In genomic region chr6:134111599-134111998, GRCm38 (mm10) we compare ENCODE assay signal across 30 mouse cellular contexts.
DNase-seq lines count a peak whose midpoint lies in the region; ATAC-seq and TF ChIP-seq lines count a peak whose summit lies in the region.
"Had no signal": no experiment of that assay in that cellular context is flagged by ENCODE, and none has a peak within 500 bp of the region (broad histone marks: within the 10 kb centered on the region; RNA-seq: fewer than 3 reads in every experiment).

No protein-coding gene starts in this region.

- no peak overlapping the region for H3K9ac ChIP-seq in intestine, embryonic 15.5 days
- H3K9ac ChIP-seq in stomach, embryonic 14.5 days (replicated peaks; ENCODE audit: low read depth, low read length) = no peak overlapping the region
- no peak overlapping the region for H3K9ac ChIP-seq in neural tube, embryonic 15.5 days (replicated peaks)
- H3K9ac ChIP-seq: embryonic facial prominence, embryonic 12.5 days; hindbrain, embryonic 13.5 days; liver, embryonic 15.5 days; lung, embryonic 15.5 days; neural tube, embryonic 12.5 days had no signal

- no peak for TF ChIP-seq POLR2A in kidney, adult 2 months (IDR thresholded peaks at IDR 0.05; ENCODE audit: low read depth, low read length)

- H3K36me3 ChIP-seq in kidney, adult 2 months (ENCODE audit: control insufficient read depth, insufficient read depth, low read length) = no peaks in the 10 kb centered on the region
- H3K36me3 ChIP-seq in intestine, embryonic 15.5 days = no peaks in the 10 kb centered on the region
- no peaks in the 10 kb centered on the region; the same call in 1 of the 2 replicates for H3K36me3 ChIP-seq in stomach, embryonic 14.5 days (ENCODE audit: control insufficient read depth, insufficient read depth, low read length)
- H3K36me3 ChIP-seq in neural tube, embryonic 15.5 days = no peaks in the 10 kb centered on the region
- H3K36me3 ChIP-seq: liver, embryonic 15.5 days had no signal

- peaks cover 3% of the 10 kb centered on the region; the same call in 1 of the 2 replicates for H3K4me1 ChIP-seq in kidney, adult 2 months (ENCODE audit: control insufficient read depth, insufficient read depth, low read length)
- H3K4me1 ChIP-seq in intestine, embryonic 15.5 days (replicated peaks) = peaks cover 7% of the 10 kb centered on the region
- H3K4me1 ChIP-seq in stomach, embryonic 14.5 days (ENCODE audit: control insufficient read depth, insufficient read depth, low read length) = 0 out of 2 replicates have a peak, but pooled peaks cover 2% of the 10 kb centered on the region
- 0 out of 2 replicates have a peak, but pooled peaks cover 3% of the 10 kb centered on the region for H3K4me1 ChIP-seq in neural tube, embryonic 15.5 days
- H3K4me1 ChIP-seq: neural tube, embryonic 12.5 days had no signal

- ATAC-seq in intestine, embryonic 15.5 days = peak; percentile 95
- peak; percentile 56; the same call in 1 of the 2 replicates for ATAC-seq in stomach, embryonic 14.5 days (ENCODE audit: insufficient number of reproducible peaks, insufficient read depth, low FRiP score, low read depth)
- no peak for ATAC-seq in frontal cortex, adult (ENCODE audit: low TSS enrichment)
- ATAC-seq in neural tube, embryonic 15.5 days (ENCODE audit: low FRiP score) = no peak
- ATAC-seq: forebrain, embryonic 16.5 days had no signal

- no peak overlapping the region for H3K4me2 ChIP-seq in intestine, embryonic 15.5 days (replicated peaks)
- H3K4me2 ChIP-seq in stomach, embryonic 14.5 days (replicated peaks; ENCODE audit: low read depth, low read length) = no peak overlapping the region
- H3K4me2 ChIP-seq in neural tube, embryonic 15.5 days = no peak overlapping the region
- H3K4me2 ChIP-seq: embryonic facial prominence, embryonic 12.5 days; heart, embryonic 11.5 days; hindbrain, embryonic 13.5 days; liver, embryonic 15.5 days; lung, embryonic 15.5 days; midbrain, embryonic 11.5 days; neural tube, embryonic 12.5 days had no signal

- TF ChIP-seq CTCF in kidney, adult 2 months (conservative IDR thresholded peaks at IDR 0.05; ENCODE audit: insufficient read depth, insufficient read length, low read depth, low read length) = no peak

- H3K27me3 ChIP-seq in kidney, adult 2 months (replicated peaks; ENCODE audit: control insufficient read depth, insufficient read depth, low read length) = no peaks in the 10 kb centered on the region
- no peaks in the 10 kb centered on the region for H3K27me3 ChIP-seq in intestine, embryonic 15.5 days (replicated peaks)
- H3K27me3 ChIP-seq in stomach, embryonic 14.5 days (ENCODE audit: control insufficient read depth, insufficient read depth, low read length) = no peaks in the 10 kb centered on the region
- no peaks in the 10 kb centered on the region for H3K27me3 ChIP-seq in neural tube, embryonic 15.5 days (replicated peaks)
- H3K27me3 ChIP-seq: embryonic facial prominence, embryonic 12.5 days; hindbrain, embryonic 13.5 days; liver, embryonic 15.5 days; lung, embryonic 15.5 days; neural tube, embryonic 12.5 days had no signal

- H3K9me3 ChIP-seq in intestine, embryonic 15.5 days = no peaks in the 10 kb centered on the region
- H3K9me3 ChIP-seq in stomach, embryonic 14.5 days (ENCODE audit: control insufficient read depth, low read depth, low read length) = no peaks in the 10 kb centered on the region
- no peaks in the 10 kb centered on the region for H3K9me3 ChIP-seq in neural tube, embryonic 15.5 days (replicated peaks)
- H3K9me3 ChIP-seq: embryonic facial prominence, embryonic 12.5 days; liver, embryonic 15.5 days; lung, embryonic 15.5 days; neural tube, embryonic 12.5 days had no signal

- no peak overlapping the region for H3K27ac ChIP-seq in kidney, adult 2 months (ENCODE audit: insufficient read depth, low read depth, low read length)
- peak overlapping the region; percentile 22; the same call in 1 of the 2 replicates for H3K27ac ChIP-seq in intestine, embryonic 15.5 days
- H3K27ac ChIP-seq in stomach, embryonic 14.5 days (ENCODE audit: low read length) = no peak overlapping the region
- H3K27ac ChIP-seq in neural tube, embryonic 15.5 days (replicated peaks) = no peak overlapping the region
- H3K27ac ChIP-seq: embryonic facial prominence, embryonic 12.5 days; hindbrain, embryonic 13.5 days; layer of hippocampus, adult 2 months; liver, embryonic 15.5 days; neural tube, embryonic 12.5 days had no signal

- WGBS in kidney, adult 2 months = 54% methylated on average over 8 of the region's 8 CpGs
- WGBS in intestine, embryonic 15.5 days = 57% methylated on average over 8 of the region's 8 CpGs
- whole genome bisulfite sequencing in stomach, embryonic 14.5 days = 56% methylated on average over 8 of the region's 8 CpGs
- 93% methylated on average over 8 of the region's 8 CpGs for WGBS in neural tube, embryonic 15.5 days

- DNase-seq in kidney, adult 2 months = peak; percentile 53
- DNase-seq in kidney, postnatal 14 days = no peak
- peak; percentile 32 for DNase-seq in ZHBTc4 (ENCODE audit: low read depth, low spot score)
- DNase-seq in frontal cortex, postnatal 10 days (ENCODE audit: low spot score in 2 of 2) = no peak
- DNase-seq: adrenal gland, postnatal 14 days; cerebellum, adult 11 months; cerebellum, adult 9-10 months; cerebellum, postnatal 36 days; gastrocnemius, postnatal 10 days; heart, adult 18-20 months; heart, postnatal 36 days; kidney, adult 8-10 months; left cerebral cortex, postnatal 4 days; lung, postnatal 36 days; thymus, adult 2 months; thymus, postnatal 36 days had no signal

- H3K4me3 ChIP-seq in kidney, adult 2 months (ENCODE audit: insufficient read depth, low read depth, low read length) = no peak overlapping the region
- H3K4me3 ChIP-seq in intestine, embryonic 15.5 days (replicated peaks) = no peak overlapping the region
- H3K4me3 ChIP-seq in stomach, embryonic 14.5 days (ENCODE audit: low read depth, low read length) = no peak overlapping the region
- H3K4me3 ChIP-seq in neural tube, embryonic 15.5 days (replicated peaks) = no peak overlapping the region
- H3K4me3 ChIP-seq: embryonic facial prominence, embryonic 12.5 days; hindbrain, embryonic 13.5 days; layer of hippocampus, adult 2 months; liver, embryonic 15.5 days; lung, embryonic 15.5 days; myocyte; neural tube, embryonic 12.5 days had no signal

Comparison
In these comparisons a context has a peak if more than half of its experiments do, and no peak if none do; other contexts are left out.
1. DNase-seq: peak in kidney, adult 2 months (single experiment) and ZHBTc4 (single experiment); none in kidney, postnatal 14 days (single experiment) and frontal cortex, postnatal 10 days (0 of 2).
2. ATAC-seq: peak in intestine, embryonic 15.5 days (single experiment) and stomach, embryonic 14.5 days (single experiment); none in frontal cortex, adult (single experiment) and neural tube, embryonic 15.5 days (single experiment).